Mouse (Mus musculus): ENCODE results near the gene Dis3l2. TPM values are rescaled to one million over a fixed set of nuclear protein-coding genes. Genes with fewer than 3 reads are reported as not detected.
A peak's percentile ranks its signal among the peaks of the same experiment; 100 is the strongest.

Dis3l2 gene
- polyA plus RNA-seq, 1 experiment, result 22.6 TPM

- TF ChIP-seq POLR2A (IDR thresholded peaks at IDR 0.05; ENCODE audit: borderline replicate concordance, insufficient read depth, low read length) (no peak), CTCF (IDR thresholded peaks at IDR 0.05; ENCODE audit: borderline replicate concordance, insufficient read depth, low read depth, low read length) (no peak)
- DNase-seq, result no peak
- H3K27me3 ChIP-seq (ENCODE audit: control insufficient read depth, insufficient read depth, low read length), result no peaks in the 10 kb centered on the region
- 66% methylated on average over 5 of the region's 5 CpGs for WGBS
- H3K27ac ChIP-seq (ENCODE audit: insufficient read depth, low read length), result no peak overlapping the region
- H3K4me3 ChIP-seq (replicated peaks; ENCODE audit: insufficient read depth, low read depth, low read length), result no peak overlapping the region
- no peaks in the 10 kb centered on the region for H3K4me1 ChIP-seq (ENCODE audit: control insufficient read depth, insufficient read depth, low read length)
Observed at GRCm38 (mm10) chr1:86925776-86926175, 222.2 kb downstream of the Dis3l2 start.

DNA sequence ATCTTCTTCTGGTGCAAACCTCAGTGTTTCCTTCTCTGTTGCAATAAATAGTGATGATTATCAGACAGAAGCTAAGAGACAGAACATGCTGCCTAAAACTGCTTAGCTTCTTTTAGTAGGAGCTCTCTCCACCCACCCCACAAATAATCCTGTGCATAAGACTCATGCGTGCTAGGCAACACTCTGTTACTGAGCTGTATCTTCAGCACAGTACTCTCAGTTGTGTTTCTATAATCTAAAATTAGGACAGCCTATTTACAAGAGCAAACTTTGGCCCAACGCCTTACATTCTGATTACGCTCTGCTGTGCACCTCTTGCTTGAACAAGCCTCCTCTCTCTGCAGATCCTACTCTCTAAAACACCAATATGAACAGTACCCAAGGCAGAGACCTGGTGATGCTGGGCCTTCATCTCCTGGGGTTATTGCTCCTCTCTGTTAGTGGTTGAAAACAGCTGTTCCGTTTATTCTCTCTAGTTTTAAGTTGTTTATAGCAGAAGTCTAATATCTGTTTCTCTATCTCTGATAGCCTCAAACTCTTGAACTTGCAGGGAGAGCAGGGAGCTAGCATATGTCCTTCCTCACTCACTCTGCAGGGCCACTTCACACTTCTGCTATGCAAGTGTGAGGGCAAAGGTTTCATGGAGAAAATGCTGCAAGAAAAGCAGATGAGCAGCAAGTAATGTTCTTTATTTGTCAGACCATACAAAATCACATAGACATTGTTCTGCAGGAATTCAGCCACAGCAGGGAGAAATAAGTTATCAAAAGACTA, 228.2 kb downstream of the Dis3l2 start:
- 66% methylated on average over 4 of the region's 4 CpGs for WGBS
- H3K27ac ChIP-seq (ENCODE audit: insufficient read depth, low read length), result no peak overlapping the region
- H3K4me3 ChIP-seq (replicated peaks; ENCODE audit: insufficient read depth, low read depth, low read length), result no peak overlapping the region
- TF ChIP-seq CTCF (IDR thresholded peaks at IDR 0.05; ENCODE audit: borderline replicate concordance, insufficient read depth, low read depth, low read length), result no peak
- TF ChIP-seq POLR2A (IDR thresholded peaks at IDR 0.05; ENCODE audit: borderline replicate concordance, insufficient read depth, low read length), result no peak
- peak in 1 of 2 experiments; percentile 9 for DNase-seq
- H3K4me1 ChIP-seq (ENCODE audit: control insufficient read depth, insufficient read depth, low read length), result no peaks in the 10 kb centered on the region
- H3K27me3 ChIP-seq (ENCODE audit: control insufficient read depth, insufficient read depth, low read length), result no peaks in the 10 kb centered on the region

DNA sequence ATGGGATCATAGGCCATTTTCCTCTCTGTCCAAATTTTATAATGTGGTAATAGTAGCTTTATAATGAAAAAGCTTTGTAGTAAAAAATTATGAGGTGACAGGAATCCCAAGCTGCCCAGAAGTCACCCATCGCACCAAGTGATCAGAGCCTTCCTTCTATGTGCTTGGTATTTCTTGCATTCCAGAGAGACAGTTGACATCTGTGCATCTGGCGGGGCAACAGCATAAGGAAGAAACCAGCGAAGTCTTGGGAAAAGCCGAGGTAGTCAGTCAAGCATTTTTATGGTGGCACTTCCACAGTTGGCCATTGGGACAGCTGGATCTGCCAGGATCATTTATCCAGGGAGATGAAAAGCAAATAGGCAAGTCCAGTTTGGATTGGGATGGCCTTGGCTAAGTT, 229.2 kb downstream of the Dis3l2 start:
- H3K27me3 ChIP-seq (ENCODE audit: control insufficient read depth, insufficient read depth, low read length), result no peaks in the 10 kb centered on the region
- H3K4me1 ChIP-seq (ENCODE audit: control insufficient read depth, insufficient read depth, low read length), result no peaks in the 10 kb centered on the region
- no peak for DNase-seq
- no peak overlapping the region for H3K27ac ChIP-seq (ENCODE audit: insufficient read depth, low read length)
- TF ChIP-seq POLR2A (IDR thresholded peaks at IDR 0.05; ENCODE audit: borderline replicate concordance, insufficient read depth, low read length), result no peak
- no peak for TF ChIP-seq CTCF (IDR thresholded peaks at IDR 0.05; ENCODE audit: borderline replicate concordance, insufficient read depth, low read depth, low read length)
- no peak overlapping the region for H3K4me3 ChIP-seq (replicated peaks; ENCODE audit: insufficient read depth, low read depth, low read length)
- 83% methylated on average over 4 of the region's 4 CpGs for WGBS

DNA sequence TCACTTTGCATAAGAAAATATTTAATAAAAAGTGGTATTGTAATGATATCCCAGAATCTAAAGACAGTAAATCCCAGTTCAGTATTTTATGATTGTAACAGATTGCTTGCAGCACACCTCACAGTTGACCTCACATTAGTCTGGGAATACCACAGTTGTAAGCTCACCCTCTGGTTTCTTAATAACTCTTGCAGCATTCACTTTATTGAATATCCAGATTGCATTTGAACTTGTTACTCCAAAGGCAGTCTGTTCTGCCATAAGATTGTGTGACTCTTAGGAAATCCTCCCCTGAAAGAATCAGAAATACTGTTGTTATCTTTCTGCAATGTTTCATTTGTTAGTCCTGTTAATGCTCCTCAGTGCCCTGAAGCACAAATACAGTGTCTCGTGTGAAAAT, 230.0 kb downstream of the Dis3l2 start:
- DNase-seq, result no peak
- no peak overlapping the region for H3K4me3 ChIP-seq (replicated peaks; ENCODE audit: insufficient read depth, low read depth, low read length)
- no peaks in the 10 kb centered on the region for H3K27me3 ChIP-seq (ENCODE audit: control insufficient read depth, insufficient read depth, low read length)
- WGBS, result 100% methylated on average over 1 of the region's 1 CpGs
- no peak for TF ChIP-seq POLR2A (IDR thresholded peaks at IDR 0.05; ENCODE audit: borderline replicate concordance, insufficient read depth, low read length)
- TF ChIP-seq CTCF (IDR thresholded peaks at IDR 0.05; ENCODE audit: borderline replicate concordance, insufficient read depth, low read depth, low read length), result no peak
- no peaks in the 10 kb centered on the region for H3K4me1 ChIP-seq (ENCODE audit: control insufficient read depth, insufficient read depth, low read length)
- no peak overlapping the region for H3K27ac ChIP-seq (ENCODE audit: insufficient read depth, low read length)

DNA sequence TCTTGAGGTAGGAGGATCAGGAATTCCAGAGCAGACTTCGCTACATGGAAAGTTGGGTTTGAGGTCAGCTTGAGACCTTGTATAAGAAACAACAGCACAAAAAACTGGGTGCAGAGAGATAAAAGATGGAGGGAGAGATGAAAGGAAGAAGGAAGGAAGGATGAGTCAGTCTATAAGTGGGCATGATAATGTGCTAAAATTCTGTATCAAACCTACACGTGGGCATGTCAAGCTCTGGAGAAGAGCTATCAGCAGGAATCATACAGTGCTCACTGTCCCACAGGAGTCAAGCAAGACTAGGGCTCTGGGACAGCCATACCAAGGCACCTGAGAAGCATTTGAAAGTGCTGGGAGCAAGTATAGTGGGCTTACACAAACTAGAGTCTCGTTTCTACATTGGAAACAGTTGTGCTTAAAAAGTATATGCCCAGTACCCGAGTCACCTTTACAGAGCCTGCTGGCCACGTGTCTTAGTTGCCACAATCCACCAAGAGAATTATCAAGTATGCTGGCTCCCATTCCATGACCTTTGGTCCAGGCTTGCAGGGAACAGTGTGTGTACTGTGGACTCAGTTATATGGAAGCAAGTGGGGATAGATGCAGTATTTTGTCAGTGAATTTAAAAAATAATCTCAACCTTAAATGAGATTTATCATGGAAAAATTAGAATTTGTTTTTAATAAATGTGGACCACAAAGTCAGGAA, 248.0 kb downstream of the Dis3l2 start:
- 85% methylated on average over 5 of the region's 5 CpGs for WGBS
- no peak for DNase-seq
- H3K4me3 ChIP-seq (replicated peaks; ENCODE audit: insufficient read depth, low read depth, low read length), result no peak overlapping the region

GRCm38 (mm10) chr1:86955801-86956200, 252.2 kb downstream of the Dis3l2 start:
- Histone ChIP-seq H3K27ac (ENCODE audit: insufficient read depth, low read length) (no peak overlapping the region), H3K27me3 (ENCODE audit: control insufficient read depth, insufficient read depth, low read length) (no peaks in the 10 kb centered on the region), H3K4me3 (replicated peaks; ENCODE audit: insufficient read depth, low read depth, low read length) (no peak overlapping the region), H3K4me1 (ENCODE audit: control insufficient read depth, insufficient read depth, low read length) (no peaks in the 10 kb centered on the region)
- DNase-seq, result no peak
- TF ChIP-seq POLR2A (IDR thresholded peaks at IDR 0.05; ENCODE audit: borderline replicate concordance, insufficient read depth, low read length) (no peak), CTCF (IDR thresholded peaks at IDR 0.05; ENCODE audit: borderline replicate concordance, insufficient read depth, low read depth, low read length) (no peak)

More for the DNA sequence above, 248.0 kb downstream of the Dis3l2 start:
- Histone ChIP-seq H3K27ac (ENCODE audit: insufficient read depth, low read length) (no peak overlapping the region), H3K4me1 (ENCODE audit: control insufficient read depth, insufficient read depth, low read length) (no peaks in the 10 kb centered on the region), H3K27me3 (ENCODE audit: control insufficient read depth, insufficient read depth, low read length) (no peaks in the 10 kb centered on the region)
- TF ChIP-seq POLR2A (IDR thresholded peaks at IDR 0.05; ENCODE audit: borderline replicate concordance, insufficient read depth, low read length) (no peak), CTCF (IDR thresholded peaks at IDR 0.05; ENCODE audit: borderline replicate concordance, insufficient read depth, low read depth, low read length) (no peak)

GRCm38 (mm10) chr1:86968261-86968964, 264.8 kb downstream of the Dis3l2 start:
- Histone ChIP-seq H3K4me3 (replicated peaks; ENCODE audit: insufficient read depth, low read depth, low read length) (no peak overlapping the region), H3K27me3 (ENCODE audit: control insufficient read depth, insufficient read depth, low read length) (no peaks in the 10 kb centered on the region), H3K27ac (ENCODE audit: insufficient read depth, low read length) (no peak overlapping the region), H3K4me1 (ENCODE audit: control insufficient read depth, insufficient read depth, low read length) (peaks cover 3% of the 10 kb centered on the region)
- DNase-seq, result peak in 1 of 2 experiments; percentile 18
- TF ChIP-seq POLR2A (IDR thresholded peaks at IDR 0.05; ENCODE audit: borderline replicate concordance, insufficient read depth, low read length), result no peak
- no peak; the same call in 1 of the 2 replicates for TF ChIP-seq CTCF (IDR thresholded peaks at IDR 0.05; ENCODE audit: borderline replicate concordance, insufficient read depth, low read depth, low read length)
- WGBS, result 61% methylated on average over 6 of the region's 6 CpGs

Data from cerebellum, adult 2 months (tissue).